14 mouse cellular contexts compared by ENCODE assay signal in genomic region chr10:24778643-24779020, GRCm38 (mm10).
DNase-seq lines count a peak whose midpoint lies in the region; ATAC-seq and TF ChIP-seq lines count a peak whose summit lies in the region.
"Had no signal": no experiment of that assay in that cellular context is flagged by ENCODE, and none has a peak within 500 bp of the region (broad histone marks: within the 10 kb centered on the region; RNA-seq: fewer than 3 reads in every experiment).

No protein-coding gene starts in this region.

- H3K36me3 ChIP-seq in heart, adult 2 months (ENCODE audit: control insufficient read depth, insufficient read depth, low read length) = no peaks in the 10 kb centered on the region
- no peaks in the 10 kb centered on the region for H3K36me3 ChIP-seq in heart, embryonic 11.5 days (ENCODE audit: control insufficient read depth, insufficient read depth, low read length)
- H3K36me3 ChIP-seq in lung, postnatal 0 days (ENCODE audit: insufficient read depth, low read length) = no peaks in the 10 kb centered on the region
- no peaks in the 10 kb centered on the region for H3K36me3 ChIP-seq in embryonic facial prominence, embryonic 12.5 days
- H3K36me3 ChIP-seq in myocyte (ENCODE audit: control insufficient read depth, insufficient read depth) = no peaks in the 10 kb centered on the region
- no peaks in the 10 kb centered on the region for H3K36me3 ChIP-seq in thymus, adult 2 months (ENCODE audit: control insufficient read depth, insufficient read depth, low read length)
- H3K36me3 ChIP-seq: hindbrain, embryonic 12.5 days; neural tube, embryonic 12.5 days had no signal

- H3K27me3 ChIP-seq in heart, adult 2 months (ENCODE audit: control insufficient read depth, insufficient read depth, low read length) = no peaks in the 10 kb centered on the region
- no peaks in the 10 kb centered on the region for H3K27me3 ChIP-seq in heart, embryonic 11.5 days (ENCODE audit: control insufficient read depth, insufficient read depth, low read length)
- no peaks in the 10 kb centered on the region for H3K27me3 ChIP-seq in lung, postnatal 0 days (replicated peaks; ENCODE audit: insufficient read depth, low read length)
- H3K27me3 ChIP-seq in embryonic facial prominence, embryonic 12.5 days = no peaks in the 10 kb centered on the region
- no peaks in the 10 kb centered on the region for H3K27me3 ChIP-seq in myocyte (ENCODE audit: control insufficient read depth, insufficient read depth, insufficient read length)
- no peaks in the 10 kb centered on the region for H3K27me3 ChIP-seq in thymus, adult 2 months (ENCODE audit: control insufficient read depth, insufficient read depth, low read length)
- H3K27me3 ChIP-seq: hindbrain, embryonic 12.5 days; neural tube, embryonic 12.5 days had no signal

- TF ChIP-seq EP300 in heart, adult 2 months (IDR thresholded peaks at IDR 0.05; ENCODE audit: insufficient read depth, low read depth, low read length) = no peak
- no peak for TF ChIP-seq EP300 in lung, postnatal 0 days (IDR thresholded peaks at IDR 0.05)

- no peak overlapping the region for H3ac ChIP-seq in myocyte (ENCODE audit: control insufficient read depth, insufficient read length)

- no peaks in the 10 kb centered on the region for H3K4me1 ChIP-seq in heart, adult 2 months (ENCODE audit: control insufficient read depth, insufficient read depth, low read length)
- H3K4me1 ChIP-seq in heart, embryonic 11.5 days (ENCODE audit: control insufficient read depth, insufficient read depth, low read length) = 0 out of 2 replicates have a peak, but pooled peaks cover 2% of the 10 kb centered on the region
- H3K4me1 ChIP-seq in lung, postnatal 0 days (ENCODE audit: insufficient read depth, low read depth, low read length) = no peaks in the 10 kb centered on the region
- H3K4me1 ChIP-seq in embryonic facial prominence, embryonic 12.5 days = peaks cover 7% of the 10 kb centered on the region
- H3K4me1 ChIP-seq in thymus, adult 2 months (replicated peaks; ENCODE audit: control insufficient read depth, insufficient read depth, low read length) = no peaks in the 10 kb centered on the region
- H3K4me1 ChIP-seq: hindbrain, embryonic 12.5 days; megakaryocyte, embryonic 14.5 days; neural tube, embryonic 12.5 days had no signal

- no peak for TF ChIP-seq POLR2A in heart, adult 2 months (IDR thresholded peaks at IDR 0.05; ENCODE audit: insufficient read depth, low read depth, low read length)
- TF ChIP-seq POLR2A in myocyte (IDR thresholded peaks at IDR 0.05; ENCODE audit: insufficient read length, low read depth) = no peak
- no peak for TF ChIP-seq POLR2A in thymus, adult 2 months (IDR thresholded peaks at IDR 0.05; ENCODE audit: control insufficient read depth, extremely low read depth, insufficient read depth, low read length, poor library complexity)

- no peaks in the 10 kb centered on the region for H3K9me3 ChIP-seq in heart, embryonic 11.5 days (replicated peaks; ENCODE audit: control insufficient read depth, low read length)
- no peaks in the 10 kb centered on the region for H3K9me3 ChIP-seq in lung, postnatal 0 days (ENCODE audit: low read length)
- H3K9me3 ChIP-seq in embryonic facial prominence, embryonic 12.5 days = no peaks in the 10 kb centered on the region
- H3K9me3 ChIP-seq: hindbrain, embryonic 12.5 days; megakaryocyte, embryonic 14.5 days; neural tube, embryonic 12.5 days had no signal

- DNase-seq in heart, adult 2 months = no peak
- DNase-seq in lung, postnatal 0 days (ENCODE audit: low spot score) = no peak
- no peak for DNase-seq in lung, postnatal 10 days
- DNase-seq in adipocyte (ENCODE audit: low spot score) = no peak
- DNase-seq in thymus, adult 2 months = no peak

- no peak for ATAC-seq in heart, embryonic 11.5 days (replicated peaks; ENCODE audit: insufficient number of reproducible peaks, low FRiP score, low TSS enrichment)
- no peak for ATAC-seq in lung, postnatal 0 days
- no peak for ATAC-seq in embryonic facial prominence, embryonic 12.5 days (ENCODE audit: insufficient number of reproducible peaks, insufficient read depth, low FRiP score, low TSS enrichment)
- ATAC-seq: CD4-positive, CD25-positive, alpha-beta regulatory T cell, adult 4 months; forebrain, embryonic 14.5 days had no signal

- peak overlapping the region; percentile 23; the same call in 1 of the 2 replicates for H3K27ac ChIP-seq in heart, adult 2 months
- no peak overlapping the region for H3K27ac ChIP-seq in heart, embryonic 11.5 days (ENCODE audit: low read depth, low read length)
- no peak overlapping the region for H3K27ac ChIP-seq in lung, postnatal 0 days (ENCODE audit: low read length)
- H3K27ac ChIP-seq in embryonic facial prominence, embryonic 12.5 days = 0 out of 2 replicates have a peak overlapping the region, but pooled peaks have one; percentile 30
- H3K27ac ChIP-seq in thymus, adult 2 months (ENCODE audit: control insufficient read depth, insufficient read depth, low read length) = no peak overlapping the region
- H3K27ac ChIP-seq: hindbrain, embryonic 12.5 days; liver, embryonic 14.5 days; neural tube, embryonic 12.5 days had no signal

- no peak overlapping the region for H3K9ac ChIP-seq in heart, adult 2 months (ENCODE audit: low read depth, low read length)
- no peak overlapping the region for H3K9ac ChIP-seq in heart, embryonic 11.5 days (ENCODE audit: low read depth, low read length)
- H3K9ac ChIP-seq in lung, postnatal 0 days (replicated peaks; ENCODE audit: low read depth) = no peak overlapping the region
- no peak overlapping the region for H3K9ac ChIP-seq in embryonic facial prominence, embryonic 12.5 days
- H3K9ac ChIP-seq: hindbrain, embryonic 12.5 days; liver, embryonic 14.5 days; neural tube, embryonic 12.5 days had no signal

- TF ChIP-seq CTCF in heart, adult 2 months (IDR thresholded peaks at IDR 0.05) = no peak
- no peak for TF ChIP-seq CTCF in lung, postnatal 0 days (IDR thresholded peaks at IDR 0.05)
- no peak for TF ChIP-seq CTCF in thymus, adult 2 months (IDR thresholded peaks at IDR 0.05; ENCODE audit: borderline replicate concordance, control insufficient read depth, extremely low read depth, insufficient read depth, low read length, poor library complexity)

- no peak overlapping the region for H3K4me3 ChIP-seq in heart, adult 2 months
- H3K4me3 ChIP-seq in heart, embryonic 11.5 days (ENCODE audit: low read depth, low read length) = no peak overlapping the region
- no peak overlapping the region for H3K4me3 ChIP-seq in lung, postnatal 0 days (ENCODE audit: low read depth, low read length)
- no peak overlapping the region for H3K4me3 ChIP-seq in embryonic facial prominence, embryonic 12.5 days
- peak overlapping the region; percentile 11 for H3K4me3 ChIP-seq in myocyte
- H3K4me3 ChIP-seq in thymus, adult 2 months (ENCODE audit: control insufficient read depth, insufficient read depth, low read length) = no peak overlapping the region
- H3K4me3 ChIP-seq: hindbrain, embryonic 12.5 days; megakaryocyte, embryonic 14.5 days; neural tube, embryonic 12.5 days had no signal

- no peaks in the 10 kb centered on the region for H3K79me2 ChIP-seq in heart, adult 2 months (replicated peaks; ENCODE audit: control insufficient read depth, insufficient read depth, low read length)
- H3K79me2 ChIP-seq in myocyte (ENCODE audit: control insufficient read depth, insufficient read depth) = no peaks in the 10 kb centered on the region

- intact Hi-C loops in heart, adult 2 months (cut with DNase I) = no loop called here

- 61% methylated on average over 11 of the region's 11 CpGs for WGBS in heart, adult 2 months
- WGBS in heart, embryonic 11.5 days (ENCODE audit: insufficient replicate concordance) = 73% methylated on average over 11 of the region's 11 CpGs
- 72% methylated on average over 11 of the region's 11 CpGs for WGBS in lung, postnatal 0 days
- 48% methylated on average over 11 of the region's 11 CpGs for WGBS in embryonic facial prominence, embryonic 12.5 days
- whole genome bisulfite sequencing in thymus, adult 2 months = 70% methylated on average over 11 of the region's 11 CpGs

- no peak overlapping the region for H3K4me2 ChIP-seq in heart, embryonic 11.5 days
- H3K4me2 ChIP-seq in lung, postnatal 0 days (replicated peaks; ENCODE audit: low read depth, low read length) = peak overlapping the region; percentile 20; the same call in 1 of the 2 replicates
- peak overlapping the region; percentile 33 for H3K4me2 ChIP-seq in embryonic facial prominence, embryonic 12.5 days (replicated peaks)
- H3K4me2 ChIP-seq in myocyte (ENCODE audit: low read depth) = peak overlapping the region; percentile 76
- H3K4me2 ChIP-seq: hindbrain, embryonic 12.5 days; neural tube, embryonic 12.5 days had no signal

TF ChIP-seq in myocyte, 11 proteins besides CTCF, POLR2A, EP300 and RAD21:
- no peak for TF ChIP-seq POLR2AphosphoS2 (IDR thresholded peaks at IDR 0.05; ENCODE audit: insufficient read length, low read depth)
- no peak for TF ChIP-seq USF1 (IDR thresholded peaks at IDR 0.05; ENCODE audit: low read depth)
- no peak for TF ChIP-seq REST (IDR thresholded peaks at IDR 0.05; ENCODE audit: insufficient read depth, insufficient read length)
- no peak for TF ChIP-seq MYOG (IDR thresholded peaks at IDR 0.05; ENCODE audit: control insufficient read depth in 1 of 3, insufficient read depth in 1 of 3, insufficient read length in 2 of 3, low read depth in 2 of 3)
- TF ChIP-seq TCF3 (IDR thresholded peaks at IDR 0.05; ENCODE audit: insufficient read length, low read depth) = no peak
- peak; percentile 94 for TF ChIP-seq SRF (IDR thresholded peaks at IDR 0.05; ENCODE audit: control insufficient read depth, insufficient read length, low read depth)

Comparison
In these comparisons a context has a peak if more than half of its experiments do, and no peak if none do; other contexts are left out.
1. H3K27ac ChIP-seq: peak in heart, adult 2 months (single experiment) and embryonic facial prominence, embryonic 12.5 days (single experiment); none in heart, embryonic 11.5 days (single experiment), lung, postnatal 0 days (single experiment) and thymus, adult 2 months (single experiment).